Mouse (Mus musculus): ENCODE data around the gene Grin3a.
A peak's percentile ranks its signal among the peaks of the same experiment; 100 is the strongest.

- no peak for TF ChIP-seq USF1 (IDR thresholded peaks at IDR 0.05; ENCODE audit: low read depth, low read length)
- peak; percentile 45 to 73 (median 47) for TF ChIP-seq CTCF (IDR thresholded peaks at IDR 0.05 in 2 of 3, conservative IDR thresholded peaks at IDR 0.05 in 1 of 3; ENCODE audit: control insufficient read depth in 1 of 3, insufficient read depth in 1 of 3, low read depth in 2 of 3, low read length in 3 of 3, poor library complexity in 1 of 3, severe bottlenecking in 1 of 3)
- no peak for TF ChIP-seq ZKSCAN1 (IDR thresholded peaks at IDR 0.05; ENCODE audit: low read depth, low read length)
- TF ChIP-seq POLR2A (IDR thresholded peaks at IDR 0.05; ENCODE audit: control insufficient read depth in 1 of 2, insufficient read depth in 1 of 2, low read depth in 1 of 2, low read length in 2 of 2, poor library complexity in 1 of 2), result no peak
- TF ChIP-seq ZNF384 (IDR thresholded peaks at IDR 0.05; ENCODE audit: low read depth, low read length), result no peak
- no peak for TF ChIP-seq EP300 (IDR thresholded peaks at IDR 0.05; ENCODE audit: low read depth in 1 of 2, low read length in 2 of 2)
- TF ChIP-seq KAT2A (conservative IDR thresholded peaks at IDR 0.05; ENCODE audit: low read depth, low read length), result no peak
- TF ChIP-seq CHD1 (IDR thresholded peaks at IDR 0.05; ENCODE audit: low read depth, low read length), result no peak
- TF ChIP-seq POLR2AphosphoS5 (IDR thresholded peaks at IDR 0.05; ENCODE audit: borderline replicate concordance, low read depth, low read length), result no peak
- no peak for TF ChIP-seq NELFE (IDR thresholded peaks at IDR 0.05; ENCODE audit: low read depth, low read length)
Measured at GRCm38 (mm10) chr4:49626973-49627372, 218.6 kb downstream of the Grin3a start.
